10 mouse cellular contexts compared by ENCODE assay signal in the genomic region with DNA sequence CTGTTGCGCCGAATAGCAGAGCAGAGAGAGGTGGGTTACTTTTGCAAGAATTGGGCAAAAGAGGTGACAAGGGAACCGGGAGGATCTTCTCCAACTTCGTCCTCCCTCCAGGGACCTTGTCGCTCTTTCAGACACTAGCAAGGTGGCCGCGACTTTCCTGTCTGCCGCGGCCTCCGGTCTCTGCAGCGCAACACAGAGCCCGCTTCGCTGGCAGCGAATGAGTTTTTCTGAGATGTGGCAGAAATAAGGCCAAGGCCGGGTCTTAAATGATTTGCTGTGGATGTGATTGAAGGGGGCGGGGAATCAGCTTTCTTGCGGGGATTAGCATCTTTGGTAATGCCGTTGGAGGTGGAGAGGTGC. TPM values are rescaled to one million over a fixed set of nuclear protein-coding genes. Genes with fewer than 3 reads are reported as not detected.
DNase-seq lines count a peak whose midpoint lies in the region; ATAC-seq lines count a peak whose summit lies in the region.
"Had no signal": no experiment of that assay in that cellular context is flagged by ENCODE, and none has a peak within 500 bp of the region (broad histone marks: within the 10 kb centered on the region; RNA-seq: fewer than 3 reads in every experiment).

No protein-coding gene starts in this region.

- peaks cover 11% of the 10 kb centered on the region for H3K36me3 ChIP-seq in erythroblast, embryonic 14.5 days (ENCODE audit: control insufficient read depth)
- no peaks in the 10 kb centered on the region for H3K36me3 ChIP-seq in heart, embryonic 15.5 days
- H3K36me3 ChIP-seq in liver, embryonic 11.5 days (ENCODE audit: control insufficient read depth, insufficient read depth, low read length): 0 out of 2 replicates have a peak, but pooled peaks cover 3% of the 10 kb centered on the region
- H3K36me3 ChIP-seq in stomach, embryonic 14.5 days (ENCODE audit: control insufficient read depth, insufficient read depth, low read length): no peaks in the 10 kb centered on the region

- 2% methylated on average over 18 of the region's 18 CpGs for WGBS in heart, embryonic 15.5 days
- 2% methylated on average over 18 of the region's 18 CpGs for whole genome bisulfite sequencing in liver, embryonic 11.5 days
- under 1% methylated on average over 18 of the region's 18 CpGs for WGBS in stomach, embryonic 14.5 days

- peak overlapping the region; percentile 92 for H3K4me2 ChIP-seq in heart, embryonic 15.5 days
- H3K4me2 ChIP-seq in liver, embryonic 11.5 days: peak overlapping the region; percentile 99
- peak overlapping the region; percentile 98 for H3K4me2 ChIP-seq in stomach, embryonic 14.5 days (replicated peaks; ENCODE audit: low read depth, low read length)

- peaks cover 42% of the 10 kb centered on the region for H3K4me1 ChIP-seq in erythroblast, embryonic 14.5 days (ENCODE audit: control insufficient read depth)
- H3K4me1 ChIP-seq in heart, embryonic 15.5 days (replicated peaks): peaks cover 27% of the 10 kb centered on the region
- H3K4me1 ChIP-seq in liver, embryonic 11.5 days (replicated peaks; ENCODE audit: control insufficient read depth, insufficient read depth, low read length): peaks cover 11% of the 10 kb centered on the region
- peaks cover 14% of the 10 kb centered on the region for H3K4me1 ChIP-seq in stomach, embryonic 14.5 days (ENCODE audit: control insufficient read depth, insufficient read depth, low read length)

- H3K4me3 ChIP-seq in erythroblast, embryonic 14.5 days (replicated peaks): peak overlapping the region; percentile 91
- peak overlapping the region; percentile 89 for H3K4me3 ChIP-seq in heart, embryonic 15.5 days
- H3K4me3 ChIP-seq in liver, embryonic 11.5 days (ENCODE audit: low read depth, low read length): peak overlapping the region; percentile 87
- H3K4me3 ChIP-seq in stomach, embryonic 14.5 days (ENCODE audit: low read depth, low read length): peak overlapping the region; percentile 95

- no peaks in the 10 kb centered on the region; the same call in 1 of the 2 replicates for H3K9me3 ChIP-seq in erythroblast, embryonic 14.5 days (ENCODE audit: control insufficient read depth, low read length)
- H3K9me3 ChIP-seq in heart, embryonic 15.5 days (replicated peaks): no peaks in the 10 kb centered on the region
- no peaks in the 10 kb centered on the region for H3K9me3 ChIP-seq in liver, embryonic 11.5 days (ENCODE audit: control insufficient read depth, low read length)
- H3K9me3 ChIP-seq in stomach, embryonic 14.5 days (ENCODE audit: control insufficient read depth, low read depth, low read length): no peaks in the 10 kb centered on the region

- DNase-seq in B cell, adult 2 months: peak; percentile 16 to 23
- peak; percentile 24 to 28 for DNase-seq in cerebellum, adult 18-20 months
- no peak for DNase-seq in liver, embryonic 11.5 days (ENCODE audit: low spot score)
- DNase-seq in right cerebral cortex, postnatal 4 days: no peak

- H3K27ac ChIP-seq in heart, embryonic 15.5 days: no peak overlapping the region; the same call in 1 of the 2 replicates
- no peak overlapping the region for H3K27ac ChIP-seq in liver, embryonic 11.5 days (ENCODE audit: low read depth, low read length)
- peak overlapping the region; percentile 61; the same call in 1 of the 2 replicates for H3K27ac ChIP-seq in stomach, embryonic 14.5 days (ENCODE audit: low read length)

- ATAC-seq in erythroblast, adult 5-6 weeks (replicated peaks; ENCODE audit: low FRiP score, poor library complexity, severe bottlenecking): no peak
- no peak for ATAC-seq in heart, embryonic 15.5 days (replicated peaks; ENCODE audit: insufficient number of reproducible peaks, insufficient read depth, low FRiP score, low read depth)
- ATAC-seq in liver, embryonic 11.5 days (replicated peaks; ENCODE audit: low FRiP score): no peak
- ATAC-seq in stomach, embryonic 14.5 days (ENCODE audit: insufficient number of reproducible peaks, insufficient read depth, low FRiP score, low read depth): no peak

- H3K27me3 ChIP-seq in erythroblast, embryonic 14.5 days (ENCODE audit: control insufficient read depth): peaks cover 26% of the 10 kb centered on the region
- no peaks in the 10 kb centered on the region for H3K27me3 ChIP-seq in heart, embryonic 15.5 days
- no peaks in the 10 kb centered on the region; the same call in 1 of the 2 replicates for H3K27me3 ChIP-seq in liver, embryonic 11.5 days (replicated peaks; ENCODE audit: control insufficient read depth, insufficient read depth, low read length)
- no peaks in the 10 kb centered on the region for H3K27me3 ChIP-seq in stomach, embryonic 14.5 days (ENCODE audit: control insufficient read depth, insufficient read depth, low read length)
- H3K27me3 ChIP-seq: Patski had no signal

- peak overlapping the region; percentile 89 for H3K9ac ChIP-seq in heart, embryonic 15.5 days
- peak overlapping the region; percentile 84 for H3K9ac ChIP-seq in liver, embryonic 11.5 days (ENCODE audit: low read depth, low read length)
- peak overlapping the region; percentile 89 for H3K9ac ChIP-seq in stomach, embryonic 14.5 days (replicated peaks; ENCODE audit: low read depth, low read length)

RNA-seq across cellular contexts. Expression of a gene that starts 1.1 kb away (rescaled TPM):
- 2.8 and 3.1 TPM in 2 replicates for polyA plus RNA-seq in erythroblast, embryonic 14.5 days (2012)
- total RNA-seq in erythroblast, adult 5-6 weeks (2015; ENCODE audit: low replicate concordance): 4.8 and 7.9 TPM in 2 replicates
- total RNA-seq in erythroblast, adult 5-6 weeks (2017; ENCODE audit: low replicate concordance): 4.4 and 4.7 TPM in 2 replicates
- 8.9 and 10.0 TPM in 2 replicates for polyA plus RNA-seq in heart, embryonic 15.5 days (2015; fragmentation: Nextera tagmentation; extraction: Ambion mirVana)
- polyA plus RNA-seq in liver, embryonic 11.5 days (2014; fragmentation: Nextera tagmentation; extraction: Ambion mirVana): 7.5 and 7.8 TPM in 2 replicates
- 8.4 and 10.3 TPM in 2 replicates for polyA plus RNA-seq in stomach, embryonic 14.5 days (2014; fragmentation: Nextera tagmentation; extraction: Ambion mirVana)

RNA-seq across cellular contexts. Expression of a gene that starts 30.1 kb away (rescaled TPM):
- not detected in 2 replicates for polyA plus RNA-seq in erythroblast, embryonic 14.5 days (2012)
- not detected in 2 replicates for total RNA-seq in erythroblast, adult 5-6 weeks (2015; ENCODE audit: low replicate concordance)
- not detected in 2 replicates for total RNA-seq in erythroblast, adult 5-6 weeks (2017; ENCODE audit: low replicate concordance)
- polyA plus RNA-seq in heart, embryonic 15.5 days (2015; fragmentation: Nextera tagmentation; extraction: Ambion mirVana): 11.4 and 13.9 TPM in 2 replicates
- polyA plus RNA-seq in liver, embryonic 11.5 days (2014; fragmentation: Nextera tagmentation; extraction: Ambion mirVana): 9.1 and 11.0 TPM in 2 replicates
- polyA plus RNA-seq in stomach, embryonic 14.5 days (2014; fragmentation: Nextera tagmentation; extraction: Ambion mirVana): 0.67 and 1.3 TPM in 2 replicates
- total RNA-seq: layer of hippocampus, postnatal 25 days had no signal
- polyA plus RNA-seq: Patski had no signal

Comparison
In these comparisons a context has a peak if more than half of its experiments do, and no peak if none do; other contexts are left out.
1. DNase-seq: peak in B cell, adult 2 months (2 of 2) and cerebellum, adult 18-20 months (2 of 2); none in liver, embryonic 11.5 days (single experiment) and right cerebral cortex, postnatal 4 days (single experiment).
2. Peak in every context shown above with its lines, with median percentiles within 50 percentile points of each other: H3K4me3 ChIP-seq, H3K4me2 ChIP-seq and H3K9ac ChIP-seq.